Mouse (Mus musculus) myocyte (in vitro differentiated cells): ENCODE results near the gene Slc2a3.

ENCODE experiments used
- E2F4 ChIP-seq: IDR thresholded peaks from one replicate; pipeline ENCODE4 v1.6.1; 2011; ENCODE audit warnings: mild to moderate bottlenecking, control low read depth, moderate library complexity; ENCODE audit not compliant: insufficient read depth
- MAX ChIP-seq: IDR thresholded peaks from one replicate; pipeline ENCODE4 v1.6.1; 2011; ENCODE audit warnings: low read depth, mild to moderate bottlenecking, control low read depth
- MYOD1 ChIP-seq, 3 experiments: IDR thresholded peaks; one replicate each; pipeline ENCODE4 v1.6.1; 2011; ENCODE audit warnings: control low read depth in 2 of 3, low read depth in 2 of 3, mild to moderate bottlenecking in 2 of 3, moderate library complexity in 1 of 3; ENCODE audit not compliant: insufficient read length in 2 of 3, control insufficient read depth in 1 of 3
- POLR2A ChIP-seq: IDR thresholded peaks from one replicate; pipeline ENCODE4 v1.6.1; 2011; ENCODE audit warnings: low read depth, mild to moderate bottlenecking, control low read depth, moderate library complexity; ENCODE audit not compliant: insufficient read length
- TCF12 ChIP-seq: IDR thresholded peaks from one replicate; pipeline ENCODE4 v1.6.1; 2011; ENCODE audit warnings: mild to moderate bottlenecking, control low read depth; ENCODE audit not compliant: poor library complexity, insufficient read depth, severe bottlenecking

- TF ChIP-seq MAX = no peak
- no peak for TF ChIP-seq E2F4
- no peak for TF ChIP-seq POLR2A
- TF ChIP-seq MYOD1 (IDR thresholded peaks at IDR 0.05; ENCODE audit: control insufficient read depth in 1 of 3, insufficient read length in 2 of 3, low read depth in 2 of 3) = no peak
- TF ChIP-seq TCF12 = no peak
Observed at GRCm38 (mm10) chr6:122834365-122834764, 32.9 kb upstream of the Slc2a3 start.
